Mouse (Mus musculus): ENCODE measurements around the gene Hcrt.

Hcrt gene

DNA sequence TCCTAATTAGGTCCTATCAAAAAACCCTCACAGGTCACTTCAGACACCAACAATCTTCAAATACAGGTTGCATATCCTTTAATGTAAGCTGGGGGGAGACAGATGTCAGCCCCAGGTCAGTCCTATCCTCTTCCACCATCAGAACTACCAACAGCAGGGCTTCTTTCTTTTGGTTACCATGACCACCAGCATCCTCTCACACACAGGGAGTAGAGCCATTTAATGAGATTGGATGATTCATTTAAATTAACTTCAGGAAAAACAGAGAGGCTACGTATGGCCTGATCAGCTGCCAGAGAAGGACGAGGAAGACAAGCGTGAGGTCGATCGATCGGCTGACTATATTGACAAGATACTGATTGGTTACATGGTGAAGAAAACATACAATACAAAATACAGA lies 47.8 kb downstream of the Hcrt start:
- Histone ChIP-seq H3K4me1 (replicated peaks; ENCODE audit: low read depth, low read length) (peaks cover 89% of the 10 kb centered on the region), H3K36me3 (ENCODE audit: insufficient read depth, low read length) (peaks cover 66% of the 10 kb centered on the region), H3K9me3 (ENCODE audit: low read length) (no peaks in the 10 kb centered on the region), H3K4me3 (replicated peaks; ENCODE audit: low read length) (peak overlapping the region; percentile 94; the same call in 1 of the 2 replicates), H3K27me3 (ENCODE audit: insufficient read depth, low read length) (no peaks in the 10 kb centered on the region)
- TF ChIP-seq CTCF (conservative IDR thresholded peaks at IDR 0.05; ENCODE audit: low read length) (no peak), POU5F1 (IDR thresholded peaks at IDR 0.05; ENCODE audit: borderline replicate concordance, low read length) (no peak), NANOG (IDR thresholded peaks at IDR 0.05; ENCODE audit: borderline replicate concordance, low read length) (no peak)

DNA sequence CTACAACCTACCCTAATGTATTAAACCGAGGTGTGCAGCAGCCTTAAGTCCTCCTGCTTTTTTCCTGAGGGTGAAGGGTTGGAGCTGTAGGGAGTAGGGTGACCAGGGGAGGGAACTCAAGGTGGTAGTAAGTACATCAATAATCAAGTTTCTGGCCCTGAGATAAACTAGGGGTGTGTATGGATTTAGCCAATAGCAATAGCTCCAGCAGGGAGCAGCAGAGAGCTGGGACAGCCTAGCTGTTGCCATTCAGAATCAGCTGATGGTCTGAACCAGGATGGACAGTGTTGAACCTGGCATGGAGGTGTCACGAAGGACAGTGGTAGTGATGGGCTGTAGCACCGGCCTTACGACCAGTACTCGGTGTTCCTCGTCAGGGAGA lies 48.2 kb downstream of the Hcrt start:
- Histone ChIP-seq H3K9me3 (ENCODE audit: low read length) (no peaks in the 10 kb centered on the region), H3K27me3 (ENCODE audit: insufficient read depth, low read length) (no peaks in the 10 kb centered on the region), H3K4me3 (replicated peaks; ENCODE audit: low read length) (peak overlapping the region; percentile 94), H3K4me1 (replicated peaks; ENCODE audit: low read depth, low read length) (peaks cover 89% of the 10 kb centered on the region), H3K36me3 (ENCODE audit: insufficient read depth, low read length) (peaks cover 66% of the 10 kb centered on the region)
- TF ChIP-seq CTCF (conservative IDR thresholded peaks at IDR 0.05; ENCODE audit: low read length) (peak; percentile 68), NANOG (IDR thresholded peaks at IDR 0.05; ENCODE audit: borderline replicate concordance, low read length) (no peak)

DNA sequence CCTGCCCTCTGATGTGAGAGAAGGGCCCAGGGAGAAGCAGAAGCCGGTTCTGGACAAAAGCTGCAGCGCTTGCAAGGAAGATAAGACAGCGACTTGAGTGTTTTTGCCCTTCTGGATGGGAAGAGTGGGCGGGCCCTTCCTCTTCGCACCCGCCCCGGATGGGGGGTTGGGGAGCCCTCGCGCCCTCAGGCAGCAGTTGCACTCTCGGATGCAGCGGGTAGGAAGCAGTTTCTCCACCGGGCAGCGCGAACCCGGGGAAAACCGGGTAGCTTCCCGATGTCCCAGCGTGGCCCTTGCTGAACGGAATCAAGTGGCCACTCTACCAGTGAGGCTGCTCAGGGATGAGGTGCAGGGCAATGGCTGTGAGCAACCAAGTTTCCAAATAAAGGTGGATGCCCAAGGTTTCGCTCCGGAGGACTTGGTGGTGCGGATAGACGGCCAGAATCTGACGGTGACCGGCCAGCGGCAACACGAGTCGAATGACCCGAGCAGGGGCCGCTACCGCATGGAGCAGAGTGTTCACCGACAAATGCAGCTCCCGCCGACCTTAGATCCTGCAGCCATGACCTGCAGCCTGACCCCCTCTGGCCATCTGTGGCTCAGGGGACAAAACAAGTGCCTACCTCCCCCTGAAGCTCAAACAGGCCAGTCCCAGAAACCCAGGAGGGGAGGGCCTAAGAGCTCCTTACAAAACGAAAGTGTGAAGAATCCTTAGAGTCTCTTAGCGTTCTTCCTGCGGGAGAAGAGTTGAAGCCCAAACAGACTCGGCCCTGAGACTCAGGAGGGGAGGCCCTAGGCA lies 48.8 kb downstream of the Hcrt start, which contains the start of gene Hspb9:
TSS of gene Hspb9 (plus strand) at position 116 of the 799 bp plus-strand sequence.
- H3K4me3 ChIP-seq (replicated peaks; ENCODE audit: low read length) = peak within 1 kb of the TSS; percentile 94
- no peaks in the 10 kb centered on the region for H3K27me3 ChIP-seq (ENCODE audit: insufficient read depth, low read length)
- H3K9me3 ChIP-seq (ENCODE audit: low read length) = no peaks in the 10 kb centered on the region
- H3K4me1 ChIP-seq (replicated peaks; ENCODE audit: low read depth, low read length) = peaks cover 89% of the 10 kb centered on the region
- TF ChIP-seq POU5F1 (IDR thresholded peaks at IDR 0.05; ENCODE audit: borderline replicate concordance, low read length) = no peak
- TF ChIP-seq NANOG (IDR thresholded peaks at IDR 0.05; ENCODE audit: borderline replicate concordance, low read length) = no peak
- TF ChIP-seq CTCF (conservative IDR thresholded peaks at IDR 0.05; ENCODE audit: low read length) = no peak
- H3K36me3 ChIP-seq (ENCODE audit: insufficient read depth, low read length) = peaks cover 66% of the 10 kb centered on the region

DNA sequence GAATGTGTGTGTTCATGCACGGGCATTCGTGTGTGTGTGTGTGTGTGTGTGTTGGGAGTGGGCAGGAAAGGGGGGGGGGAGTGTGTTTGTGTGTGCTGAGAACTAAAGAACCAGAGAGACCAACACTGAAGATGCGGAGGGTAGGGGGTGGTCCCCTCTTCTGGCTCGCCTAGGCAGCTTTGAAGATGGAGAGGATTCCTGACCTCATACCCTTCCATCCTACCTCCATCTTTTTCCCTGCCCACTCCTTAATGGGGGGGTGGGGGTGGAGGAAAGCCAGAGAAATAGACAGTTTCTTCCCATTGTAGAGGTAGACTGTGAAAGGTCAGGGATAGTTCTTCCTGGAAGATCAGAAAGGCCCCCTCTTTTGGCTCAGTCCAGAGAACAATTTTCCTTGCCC lies 49.6 kb downstream of the Hcrt start:
- Histone ChIP-seq H3K4me1 (replicated peaks; ENCODE audit: low read depth, low read length) (peaks cover 89% of the 10 kb centered on the region), H3K36me3 (ENCODE audit: insufficient read depth, low read length) (peaks cover 67% of the 10 kb centered on the region), H3K4me3 (replicated peaks; ENCODE audit: low read length) (peak overlapping the region; percentile 94), H3K9me3 (ENCODE audit: low read length) (no peaks in the 10 kb centered on the region), H3K27me3 (ENCODE audit: insufficient read depth, low read length) (no peaks in the 10 kb centered on the region)
- TF ChIP-seq POU5F1 (IDR thresholded peaks at IDR 0.05; ENCODE audit: borderline replicate concordance, low read length) (no peak), CTCF (conservative IDR thresholded peaks at IDR 0.05; ENCODE audit: low read length) (no peak), NANOG (IDR thresholded peaks at IDR 0.05; ENCODE audit: borderline replicate concordance, low read length) (no peak)

DNA sequence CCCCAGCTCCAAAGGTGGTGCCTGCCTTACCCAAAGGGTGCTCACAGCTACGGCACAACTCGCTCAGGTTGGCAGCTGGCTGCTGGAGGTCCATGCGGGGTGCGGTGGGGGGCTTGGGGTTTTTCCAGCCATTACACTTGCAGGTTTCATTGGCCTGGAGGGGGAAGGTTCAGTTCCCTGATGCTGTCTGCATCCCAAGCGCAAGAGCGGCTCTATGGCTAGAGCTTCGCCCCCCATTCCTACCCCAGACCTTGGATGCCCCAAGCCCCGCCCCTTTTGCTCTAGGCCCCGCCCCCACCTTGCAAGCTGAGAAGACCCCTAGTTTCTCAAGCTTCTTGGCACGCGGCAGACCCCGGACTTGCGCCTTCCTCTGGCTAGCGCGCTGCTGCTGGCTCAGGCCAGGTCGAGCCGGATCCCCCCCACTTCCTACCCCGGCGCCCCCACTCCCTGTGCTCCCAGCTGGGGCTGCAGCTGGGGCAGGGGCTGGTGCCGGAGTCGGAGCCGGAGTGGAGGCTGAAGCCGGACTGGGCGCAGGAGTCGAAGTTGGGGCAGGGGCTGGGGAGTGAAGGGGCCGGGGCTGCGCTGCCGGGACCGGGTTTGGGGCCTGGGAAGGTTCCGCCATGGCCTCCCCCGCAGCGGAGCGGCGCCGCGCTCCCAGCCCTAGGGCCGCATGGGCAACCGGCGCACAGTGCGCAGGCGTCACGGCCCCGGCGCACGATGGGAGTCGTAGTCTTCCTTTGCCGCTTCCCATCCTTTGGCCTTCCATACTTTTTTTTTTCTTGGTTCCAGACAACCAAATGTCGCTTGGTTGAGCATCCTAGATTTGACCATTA lies 50.7 kb downstream of the Hcrt start, which contains the start of gene Kat2a:
TSS of gene Kat2a (minus strand) at position 683 of the 833 bp plus-strand sequence.
- Histone ChIP-seq H3K36me3 (ENCODE audit: insufficient read depth, low read length) (peaks cover 67% of the 10 kb centered on the region), H3K27me3 (ENCODE audit: insufficient read depth, low read length) (no peaks in the 10 kb centered on the region), H3K4me1 (replicated peaks; ENCODE audit: low read depth, low read length) (peaks cover 83% of the 10 kb centered on the region), H3K9me3 (ENCODE audit: low read length) (no peaks in the 10 kb centered on the region), H3K4me3 (replicated peaks; ENCODE audit: low read length) (peak within 1 kb of the TSS; percentile 94)
- TF ChIP-seq POU5F1 (IDR thresholded peaks at IDR 0.05; ENCODE audit: borderline replicate concordance, low read length) = no peak
- no peak for TF ChIP-seq NANOG (IDR thresholded peaks at IDR 0.05; ENCODE audit: borderline replicate concordance, low read length)
- no peak for TF ChIP-seq CTCF (conservative IDR thresholded peaks at IDR 0.05; ENCODE audit: low read length)

Data from E14TG2a.4 (cell line).